Mouse (Mus musculus) heart, adult 11 months (tissue): ENCODE results near the gene Ttc9c.

Experiments used
- DNase-seq: peaks from one replicate; pipeline ENCODE4 v3.0.0; 2022

Gene Ttc9c

GRCm38 (mm10) chr19:8829660-8830059 lies 10.5 kb upstream of the Ttc9c start, which contains the start of gene AC129217.1:
Gene AC129217.1, plus strand, starts transcription at chr19:8829773.
- DNase-seq, result no peak

DNA sequence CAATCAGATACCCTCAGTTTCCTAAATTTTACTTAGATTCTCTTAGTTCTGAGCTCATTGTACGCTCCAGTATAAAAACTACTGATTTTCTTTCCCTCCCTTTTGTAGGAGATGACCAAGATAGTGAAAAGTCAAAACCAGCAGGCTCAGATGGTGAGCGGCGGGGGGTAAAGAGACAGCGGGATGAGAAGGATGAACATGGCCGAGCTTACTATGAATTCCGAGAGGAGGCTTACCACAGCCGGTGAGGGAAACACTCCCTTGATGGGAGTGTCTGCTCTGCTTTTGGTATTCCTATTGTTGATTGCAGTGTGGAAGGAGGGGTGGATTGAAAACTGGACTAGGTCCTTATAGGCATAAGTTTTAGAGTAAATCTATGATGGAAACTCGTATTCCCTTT lies 3.6 kb upstream of the Ttc9c start:
- DNase-seq, result no peak

- no peak for DNase-seq
These were observed 2.0 kb upstream of the Ttc9c start for GRCm38 (mm10) chr19:8821146-8821545.

- DNase-seq, result no peak
These were observed 1.4 kb upstream of the Ttc9c start for GRCm38 (mm10) chr19:8820424-8820956.

DNA sequence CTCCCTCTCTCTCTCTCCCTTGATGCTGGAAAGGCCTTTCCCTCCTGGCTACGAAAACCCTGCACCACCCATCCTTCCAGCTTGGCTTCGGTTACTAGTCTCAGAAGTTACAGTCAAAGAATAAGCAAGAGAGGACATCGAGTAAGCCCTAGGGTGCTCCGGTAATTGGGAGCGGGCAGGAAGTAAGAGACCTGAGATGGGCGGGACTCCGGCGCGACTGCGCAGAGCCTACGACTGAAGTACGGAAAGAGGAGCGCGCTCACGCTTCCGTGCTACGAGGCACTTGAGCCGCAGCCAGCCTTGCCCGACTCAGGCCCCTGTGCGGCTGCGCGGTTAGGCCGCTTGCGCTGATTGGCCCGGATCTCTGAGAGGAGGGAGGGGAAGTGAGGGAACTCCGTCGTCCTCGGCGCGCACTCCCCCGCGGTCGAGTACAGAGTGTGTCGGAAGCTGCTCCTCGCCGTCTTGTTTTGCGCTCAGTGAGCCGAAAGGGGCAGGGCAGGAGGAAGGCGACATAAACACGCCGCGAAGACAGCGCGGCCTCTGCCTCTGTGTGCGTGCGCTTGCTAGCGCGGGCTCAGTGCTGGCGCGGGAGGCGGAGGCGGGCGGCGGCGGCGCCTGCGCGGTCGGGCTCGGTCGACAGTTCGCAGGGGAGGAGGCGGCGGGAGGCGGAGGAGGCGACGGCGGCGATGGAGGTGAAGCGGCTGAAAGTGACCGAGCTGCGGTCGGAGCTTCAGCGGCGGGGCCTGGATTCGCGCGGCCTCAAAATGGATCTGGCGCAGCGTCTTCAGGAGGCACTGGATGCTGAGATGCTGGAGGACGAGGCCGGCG lies 677 bp upstream of the Ttc9c start, which contains the start of gene Hnrnpul2:
Gene Hnrnpul2, plus strand, starts transcription at position 415 of the 828 bp plus-strand sequence.
- peak; percentile 100 for DNase-seq

- DNase-seq, result peak; percentile 91
These were observed 783 bp downstream of the Ttc9c start for GRCm38 (mm10) chr19:8818301-8818798.

GRCm38 (mm10) chr19:8817001-8817400 lies 2.1 kb downstream of the Ttc9c start:
- no peak for DNase-seq

DNA sequence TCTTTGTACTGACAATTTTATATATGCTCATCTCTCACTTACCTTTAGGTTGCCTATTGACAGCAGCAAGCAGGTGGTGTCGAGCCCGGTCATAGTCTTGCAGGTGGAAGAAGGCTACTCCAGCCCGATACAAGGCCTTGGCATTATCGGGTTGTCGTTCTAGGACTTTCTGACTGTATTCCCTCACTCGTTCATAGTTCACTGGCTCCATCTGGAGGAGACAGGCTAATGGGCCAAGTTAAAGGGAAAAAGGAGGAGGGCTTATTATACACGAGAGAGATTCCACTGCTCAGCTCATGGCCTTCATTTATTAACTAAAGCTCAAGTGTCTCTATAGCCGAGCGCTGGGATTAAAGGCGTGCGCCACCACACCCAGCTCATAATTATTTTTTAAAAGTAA lies 3.3 kb downstream of the Ttc9c start:
- DNase-seq, result no peak

DNA sequence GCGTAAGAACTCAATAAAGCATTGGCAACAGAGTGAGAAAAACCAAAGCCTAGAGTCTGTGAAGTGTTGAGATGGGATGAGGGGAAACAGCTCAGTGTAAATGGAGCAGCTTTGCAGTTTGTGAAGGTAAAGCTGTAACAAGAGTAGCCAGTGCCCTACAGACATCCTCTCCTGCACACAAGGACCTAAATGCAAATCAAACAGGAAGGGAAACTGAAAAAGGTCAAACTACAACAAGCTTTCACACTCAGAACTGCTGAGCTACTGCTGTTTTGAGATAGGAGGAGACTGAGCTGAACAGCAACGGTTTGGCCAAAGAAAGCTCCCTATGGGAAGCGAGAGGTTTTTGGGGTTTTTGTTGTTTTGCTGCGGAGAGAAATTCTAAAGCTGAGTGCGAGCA lies 12.3 kb downstream of the Ttc9c start:
- no peak for DNase-seq

DNA sequence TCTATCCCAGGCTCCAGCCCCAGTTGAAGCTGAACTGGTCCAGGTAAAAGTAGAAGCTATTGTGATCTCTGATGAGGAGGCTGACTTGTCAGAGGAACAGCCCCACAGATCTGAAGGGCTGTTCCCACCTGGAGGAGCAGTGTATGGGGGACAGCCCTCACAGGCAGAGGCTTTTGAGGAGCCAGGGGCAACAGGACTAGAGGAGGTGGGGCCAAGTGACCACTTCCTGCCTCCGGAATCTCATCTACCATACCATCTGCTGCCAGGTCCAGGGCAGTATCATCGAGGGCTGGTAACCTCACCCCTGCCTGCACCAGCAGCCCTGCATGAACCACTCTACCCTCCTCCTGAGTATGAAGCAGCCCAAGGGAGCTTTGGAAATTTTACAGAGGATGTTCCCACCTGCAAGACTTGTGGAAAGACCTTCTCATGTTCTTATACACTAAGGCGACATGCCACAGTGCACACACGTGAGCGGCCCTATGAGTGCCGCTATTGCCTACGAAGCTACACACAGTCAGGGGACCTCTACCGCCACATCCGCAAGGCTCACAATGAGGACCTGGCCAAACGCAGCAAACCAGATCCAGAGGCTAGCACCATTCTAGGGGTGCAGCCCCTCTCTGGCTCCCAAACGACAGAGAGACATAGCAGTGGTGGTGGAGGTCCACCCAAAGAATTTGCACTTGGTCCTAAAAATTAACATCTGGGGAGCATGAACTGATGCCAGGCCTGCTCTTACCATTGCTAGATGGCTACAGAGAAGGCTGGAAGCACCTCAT lies 15.1 kb downstream of the Ttc9c start:
- DNase-seq, result peak; percentile 91

DNA sequence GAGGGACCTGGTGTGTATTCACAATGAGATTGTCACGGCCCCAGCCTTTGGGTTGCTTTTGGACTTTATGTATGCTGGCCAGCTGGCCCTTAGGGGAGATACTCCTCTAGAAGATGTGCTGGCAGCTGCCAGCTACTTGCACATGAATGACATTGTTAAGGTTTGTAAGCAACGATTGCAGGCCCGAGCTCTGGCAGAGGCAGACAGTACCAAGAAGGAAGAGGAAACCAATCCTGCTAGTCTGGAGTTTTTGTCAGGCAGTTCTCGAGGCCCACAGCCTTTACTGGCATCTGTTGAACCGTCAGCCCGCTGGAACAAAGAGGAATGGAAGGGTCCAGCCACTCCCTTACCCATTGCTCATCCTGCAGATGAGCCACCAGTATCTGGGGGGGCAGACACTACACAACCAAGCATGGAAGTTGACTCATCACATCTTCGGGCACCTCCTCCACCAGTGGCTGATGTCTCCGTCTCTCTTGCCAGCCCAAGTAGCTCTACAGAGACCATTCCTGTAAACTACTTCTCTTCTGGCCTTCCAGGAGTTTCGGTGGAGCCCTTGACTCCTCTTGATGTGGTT lies 15.8 kb downstream of the Ttc9c start:
- DNase-seq, result peak; percentile 91

DNA sequence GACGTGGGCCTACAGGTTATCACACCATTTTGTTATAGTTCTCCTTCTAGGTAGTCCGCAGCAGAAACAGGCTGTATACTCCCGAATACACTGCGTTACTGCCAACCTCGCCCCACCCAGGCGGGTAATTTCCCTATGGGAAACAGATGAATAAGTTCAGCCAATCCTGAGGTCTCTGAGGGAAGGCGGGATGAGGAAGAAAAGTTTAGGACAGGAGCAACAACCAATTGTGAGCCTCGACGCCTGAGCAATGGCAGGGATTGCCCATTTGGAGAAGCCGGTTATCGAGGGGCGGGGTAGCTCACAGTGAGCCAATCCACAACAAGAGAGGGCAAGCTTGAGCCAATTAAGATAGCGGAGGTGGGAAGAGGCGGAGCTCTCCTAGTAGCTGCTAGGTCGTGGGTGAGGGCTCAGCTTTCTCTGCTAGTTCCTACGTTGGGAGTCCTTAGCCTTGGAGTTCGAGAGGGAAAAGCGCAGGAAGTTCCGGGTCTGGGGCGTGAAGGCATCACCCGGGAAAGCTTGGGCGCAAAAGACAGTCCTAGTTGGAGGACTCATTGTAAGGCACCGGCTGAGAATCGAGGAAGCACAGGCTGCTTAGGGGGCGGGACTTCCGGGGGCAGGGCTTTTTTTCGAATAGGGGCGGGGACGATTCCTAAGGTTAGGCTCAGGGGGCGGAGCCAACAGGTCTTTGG lies 16.9 kb downstream of the Ttc9c start, which contains the start of gene Zbtb3:
Gene Zbtb3, plus strand, starts transcription at position 426 of the 692 bp plus-strand sequence.
- peak; percentile 100 for DNase-seq

- DNase-seq, result peak; percentile 91
These were observed 20.2 kb downstream of the Ttc9c start for GRCm38 (mm10) chr19:8798947-8799315.

GRCm38 (mm10) chr19:8798264-8798946 lies 20.7 kb downstream of the Ttc9c start, which contains the start of gene Polr2g:
Gene Polr2g, minus strand, starts transcription at chr19:8798577.
- peak; percentile 99 for DNase-seq

GRCm38 (mm10) chr19:8790171-8790570 lies 29.0 kb downstream of the Ttc9c start:
- DNase-seq, result no peak

DNA sequence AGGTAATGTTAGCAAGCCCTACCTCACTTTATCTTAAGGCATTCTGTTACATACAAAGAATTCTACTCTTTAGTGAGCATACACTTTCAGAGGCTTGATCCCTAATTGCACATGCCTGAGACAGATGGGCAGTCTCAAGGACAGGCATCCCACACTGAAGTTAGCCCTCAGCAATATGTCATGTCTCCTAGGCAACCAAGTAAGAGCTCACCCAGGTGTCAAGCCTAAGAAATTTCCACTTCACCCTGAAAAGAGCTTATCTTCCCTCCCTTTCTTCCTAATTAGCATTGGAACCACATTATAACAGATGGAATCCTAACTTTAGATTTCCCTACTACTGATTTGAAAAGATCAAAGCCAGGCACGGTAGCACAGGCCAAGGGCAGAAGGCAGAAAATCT lies 30.0 kb downstream of the Ttc9c start:
- no peak for DNase-seq

DNA sequence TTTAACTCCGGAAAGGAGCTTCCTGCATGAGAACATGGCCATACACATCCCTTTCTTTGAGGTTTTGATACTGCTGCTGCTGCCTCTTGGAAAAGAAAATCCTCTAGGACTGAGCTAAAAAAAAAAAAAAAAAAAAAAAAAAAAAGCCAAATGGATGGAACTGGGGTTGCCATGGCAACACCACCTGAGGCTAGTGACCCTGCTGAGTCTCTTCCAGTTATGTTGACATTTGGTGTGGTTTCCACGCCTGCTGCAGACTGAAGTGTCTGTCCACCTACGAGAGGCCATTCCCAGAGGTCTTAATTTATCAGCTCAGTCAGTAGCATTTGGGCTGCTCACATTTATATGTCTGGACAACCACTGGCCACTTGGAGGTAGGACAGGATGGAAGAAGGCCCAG lies 30.6 kb downstream of the Ttc9c start:
- no peak for DNase-seq

GRCm38 (mm10) chr19:8786008-8786781 lies 32.9 kb downstream of the Ttc9c start, which contains the start of gene Taf6l:
Gene Taf6l, minus strand, starts transcription at chr19:8786417.
- peak; percentile 100 for DNase-seq

DNA sequence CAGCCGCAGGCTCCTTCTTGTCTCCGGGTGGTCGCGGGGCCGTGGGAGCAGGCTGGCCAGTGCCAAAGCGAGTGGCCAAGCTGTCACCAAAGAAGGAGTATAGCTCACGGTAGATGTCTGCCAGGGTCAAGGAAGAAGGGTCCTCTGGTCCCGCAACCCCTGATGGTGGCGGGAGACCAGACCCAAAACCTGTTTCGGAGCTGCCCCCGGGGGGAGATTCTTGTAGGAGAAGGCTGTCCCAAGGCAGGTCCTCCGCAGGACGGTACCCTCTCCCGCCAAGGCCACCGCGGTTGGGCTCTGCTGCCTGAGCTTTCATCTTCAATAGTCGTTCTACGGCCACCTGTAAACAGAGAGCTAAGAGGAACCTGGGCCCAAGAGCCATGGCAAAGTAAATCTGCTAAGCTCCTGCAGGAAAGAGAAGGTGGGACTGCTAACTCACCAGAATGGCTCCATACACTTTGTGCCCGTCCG lies 44.1 kb downstream of the Ttc9c start:
- no peak for DNase-seq

DNA sequence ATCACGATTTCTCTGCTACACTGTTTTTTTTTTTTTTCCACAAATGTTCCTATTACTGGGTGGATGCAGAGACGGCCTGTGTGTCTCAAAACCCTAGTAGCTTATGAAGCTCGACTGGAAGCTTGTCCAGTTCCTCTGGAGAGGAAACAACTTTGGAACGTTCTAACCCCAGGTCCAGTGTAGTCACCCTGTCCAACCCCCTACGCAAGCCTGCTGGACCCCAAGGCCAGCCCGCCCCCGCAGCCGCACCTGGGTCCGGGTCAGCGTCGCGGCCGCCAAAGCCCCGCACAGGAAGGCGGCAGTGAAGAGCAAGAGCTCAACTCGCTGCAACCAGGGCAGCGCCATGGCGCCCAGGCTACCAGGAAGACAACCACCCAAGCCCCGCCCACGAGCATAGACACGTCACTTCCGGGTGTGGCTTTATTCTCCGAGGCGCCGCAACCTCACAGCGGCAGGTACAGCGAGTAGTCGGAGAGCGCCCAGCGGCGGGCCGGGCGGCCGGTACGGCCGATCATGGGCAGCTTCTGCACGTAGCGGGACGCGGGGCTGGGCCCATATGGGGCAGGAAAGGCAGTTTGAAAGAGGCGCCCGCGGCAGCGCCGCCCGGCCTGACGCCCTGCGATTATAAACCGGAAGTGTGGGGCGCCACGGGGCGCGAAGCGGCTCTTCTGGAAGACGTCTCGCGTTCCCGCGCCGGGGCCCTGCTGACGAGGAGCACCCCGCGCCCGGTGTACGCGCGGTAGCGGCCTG lies 44.9 kb downstream of the Ttc9c start, which contains the start of gene Tmem179b:
Gene Tmem179b, minus strand, starts transcription at position 382 of the 750 bp plus-strand sequence.
- DNase-seq, result peak; percentile 99
